Mouse (Mus musculus): ENCODE measurements around the gene Krt222. TPM values are rescaled to one million over a fixed set of nuclear protein-coding genes. Genes with fewer than 3 reads are reported as not detected.

The Krt222 gene
- polyA plus RNA-seq, 1 experiment, result 0.20 TPM

DNA sequence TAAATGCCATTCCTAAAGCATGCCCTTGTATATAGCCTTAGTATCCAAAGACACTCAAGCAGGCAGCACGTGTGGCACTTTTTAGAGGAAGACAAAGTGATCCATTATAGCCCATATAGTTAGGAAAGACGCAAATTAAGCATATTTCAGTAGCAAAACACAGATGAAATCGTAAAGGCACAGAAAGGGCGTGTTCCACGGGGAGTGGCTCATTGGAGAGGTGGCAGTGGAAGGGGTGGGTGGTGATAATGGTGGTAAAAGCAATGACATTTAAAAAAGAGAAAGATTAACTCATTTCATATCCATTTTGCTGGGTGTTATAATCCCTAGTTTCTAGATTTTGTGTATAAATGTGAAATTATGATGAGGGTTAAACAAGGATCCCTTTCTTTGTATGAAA is 17.6 kb downstream of the Krt222 start:
- H3K4me1 ChIP-seq (ENCODE audit: control insufficient read depth, insufficient read depth, insufficient read length, low read length), result no peaks in the 10 kb centered on the region
- H3K4me3 ChIP-seq (ENCODE audit: low read depth, low read length), result no peak overlapping the region
- peaks cover 27% of the 10 kb centered on the region for H3K36me3 ChIP-seq (ENCODE audit: control insufficient read depth, insufficient read depth, low read length)
- 63% methylated on average over 5 of the region's 5 CpGs for WGBS
- H3K27ac ChIP-seq (ENCODE audit: insufficient read depth, low read depth, low read length), result no peak overlapping the region
- no peaks in the 10 kb centered on the region for H3K27me3 ChIP-seq (ENCODE audit: control insufficient read depth, insufficient read depth, low read length)
- TF ChIP-seq CTCF (IDR thresholded peaks at IDR 0.05; ENCODE audit: extremely low read depth, insufficient read length, insufficient replicate concordance, low read depth, low read length) (no peak), POLR2A (IDR thresholded peaks at IDR 0.05; ENCODE audit: low read depth, low read length) (no peak)

DNA sequence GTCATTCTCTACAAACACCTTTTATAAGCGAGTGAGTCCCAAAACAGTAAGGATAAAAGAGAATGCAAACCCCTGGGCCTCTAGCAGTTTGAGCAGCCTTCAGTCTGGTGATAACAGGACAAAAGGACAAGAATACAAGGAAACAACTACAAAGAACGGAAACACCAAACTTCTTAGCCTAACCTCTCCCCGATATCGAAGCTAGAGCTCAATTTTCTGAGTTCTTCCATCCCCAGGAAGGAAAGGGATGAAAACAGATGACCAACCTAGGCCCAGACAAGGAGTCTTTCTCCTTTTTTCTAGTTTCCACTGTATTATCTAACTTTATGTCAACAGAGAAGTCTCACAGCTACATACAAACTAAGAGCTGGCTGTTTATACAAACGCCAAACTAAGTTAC is 20.6 kb downstream of the Krt222 start:
- Histone ChIP-seq H3K4me3 (ENCODE audit: low read depth, low read length) (no peak overlapping the region), H3K27ac (ENCODE audit: insufficient read depth, low read depth, low read length) (no peak overlapping the region), H3K27me3 (ENCODE audit: control insufficient read depth, insufficient read depth, low read length) (no peaks in the 10 kb centered on the region), H3K4me1 (ENCODE audit: control insufficient read depth, insufficient read depth, insufficient read length, low read length) (no peaks in the 10 kb centered on the region), H3K36me3 (ENCODE audit: control insufficient read depth, insufficient read depth, low read length) (peaks cover 42% of the 10 kb centered on the region)
- TF ChIP-seq POLR2A (IDR thresholded peaks at IDR 0.05; ENCODE audit: low read depth, low read length), result no peak
- no peak for TF ChIP-seq CTCF (IDR thresholded peaks at IDR 0.05; ENCODE audit: extremely low read depth, insufficient read length, insufficient replicate concordance, low read depth, low read length)
- 72% methylated on average over 5 of the region's 5 CpGs for WGBS

DNA sequence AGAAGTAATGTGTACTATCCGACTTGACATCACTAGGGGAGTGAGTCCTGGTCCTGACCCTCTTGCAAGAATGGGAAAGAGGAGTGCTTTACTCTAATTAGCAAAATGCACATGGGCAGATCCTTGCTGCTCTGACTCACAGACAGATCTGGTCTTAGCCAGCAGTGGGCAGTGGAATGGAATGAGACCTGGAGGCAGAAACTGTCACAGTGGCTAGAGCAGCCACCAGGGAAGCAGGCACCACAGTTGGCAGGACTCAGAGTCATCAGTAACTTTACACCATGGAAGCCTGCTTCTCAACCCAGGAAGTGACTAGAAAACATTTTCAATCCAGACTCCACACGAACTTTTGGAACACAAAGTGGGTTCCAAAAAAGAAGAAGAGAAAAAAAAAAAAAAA is 22.1 kb downstream of the Krt222 start:
- Histone ChIP-seq H3K27me3 (ENCODE audit: control insufficient read depth, insufficient read depth, low read length) (no peaks in the 10 kb centered on the region), H3K36me3 (ENCODE audit: control insufficient read depth, insufficient read depth, low read length) (peaks cover 50% of the 10 kb centered on the region), H3K27ac (ENCODE audit: insufficient read depth, low read depth, low read length) (no peak overlapping the region), H3K4me3 (ENCODE audit: low read depth, low read length) (no peak overlapping the region), H3K4me1 (ENCODE audit: control insufficient read depth, insufficient read depth, insufficient read length, low read length) (no peaks in the 10 kb centered on the region)
- TF ChIP-seq POLR2A (IDR thresholded peaks at IDR 0.05; ENCODE audit: low read depth, low read length), result no peak
- no peak for TF ChIP-seq CTCF (IDR thresholded peaks at IDR 0.05; ENCODE audit: extremely low read depth, insufficient read length, insufficient replicate concordance, low read depth, low read length)
- WGBS, result 72% methylated on average over 2 of the region's 2 CpGs

DNA sequence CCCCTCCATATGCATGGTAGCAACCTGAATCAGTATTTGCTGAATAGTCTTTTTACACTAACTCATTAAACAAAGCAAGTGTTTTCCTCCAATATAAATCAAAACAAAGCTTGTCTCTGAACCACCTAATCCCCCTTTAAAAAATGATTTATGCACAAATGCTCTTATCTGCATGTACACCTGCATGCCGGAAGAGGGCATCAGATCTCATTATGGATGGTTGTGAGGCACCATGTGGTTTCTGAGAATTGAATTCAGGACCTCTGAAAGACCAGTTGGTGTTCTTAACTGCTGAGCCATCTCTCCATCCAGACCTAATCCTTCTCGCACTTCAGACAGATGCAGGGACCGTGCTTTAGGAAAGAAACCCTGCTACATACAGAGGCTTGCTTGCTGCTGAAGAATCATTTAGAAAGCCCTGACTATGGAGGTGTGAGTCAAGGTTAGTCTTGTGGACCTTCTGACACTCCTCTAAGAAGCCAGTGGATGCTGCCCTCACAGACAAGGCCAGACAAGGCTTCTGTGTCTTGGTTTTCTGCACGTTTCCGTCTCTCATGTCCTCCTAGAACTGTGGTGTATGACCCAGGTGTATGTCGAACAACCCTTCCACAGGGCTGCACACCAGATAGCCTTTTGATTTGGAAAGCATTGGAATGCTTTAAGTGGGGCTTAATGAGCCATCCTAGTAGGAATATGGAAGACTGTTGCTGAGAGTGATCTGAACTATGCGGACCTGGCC is 26.5 kb downstream of the Krt222 start:
- TF ChIP-seq POLR2A (IDR thresholded peaks at IDR 0.05; ENCODE audit: low read depth, low read length) (no peak), CTCF (IDR thresholded peaks at IDR 0.05; ENCODE audit: extremely low read depth, insufficient read length, insufficient replicate concordance, low read depth, low read length) (no peak)
- H3K27me3 ChIP-seq (ENCODE audit: control insufficient read depth, insufficient read depth, low read length), result no peaks in the 10 kb centered on the region

DNA sequence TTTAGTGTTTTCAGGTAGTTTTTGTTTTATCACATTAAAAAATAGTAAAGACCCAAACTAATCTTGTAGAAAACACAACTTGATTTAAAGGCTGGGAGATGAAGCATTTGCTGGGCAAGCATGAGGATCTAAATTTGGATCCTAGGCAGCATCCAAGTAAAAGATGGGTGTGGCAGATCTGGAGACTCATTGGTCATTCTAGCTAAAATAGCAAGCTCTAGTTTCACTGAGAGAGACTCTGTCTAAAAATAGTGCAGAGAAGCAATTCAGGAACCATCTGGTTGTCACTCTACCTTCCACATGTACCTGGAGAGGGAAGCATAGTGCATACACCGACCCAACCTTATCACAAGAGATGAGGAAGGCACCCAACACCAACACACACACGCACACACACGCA is 27.7 kb downstream of the Krt222 start:
- Histone ChIP-seq H3K4me3 (ENCODE audit: low read depth, low read length) (no peak overlapping the region), H3K4me1 (ENCODE audit: control insufficient read depth, insufficient read depth, insufficient read length, low read length) (no peaks in the 10 kb centered on the region), H3K36me3 (ENCODE audit: control insufficient read depth, insufficient read depth, low read length) (peaks cover 70% of the 10 kb centered on the region), H3K27me3 (ENCODE audit: control insufficient read depth, insufficient read depth, low read length) (no peaks in the 10 kb centered on the region), H3K27ac (ENCODE audit: insufficient read depth, low read depth, low read length) (no peak overlapping the region)
- WGBS, result 94% methylated on average over 3 of the region's 3 CpGs
- TF ChIP-seq CTCF (IDR thresholded peaks at IDR 0.05; ENCODE audit: extremely low read depth, insufficient read length, insufficient replicate concordance, low read depth, low read length) (no peak), POLR2A (IDR thresholded peaks at IDR 0.05; ENCODE audit: low read depth, low read length) (no peak)

More for the DNA sequence above, 26.5 kb downstream of the Krt222 start:
- H3K27ac ChIP-seq (ENCODE audit: insufficient read depth, low read depth, low read length), result no peak overlapping the region
- H3K4me3 ChIP-seq (ENCODE audit: low read depth, low read length), result no peak overlapping the region
- peaks cover 67% of the 10 kb centered on the region for H3K36me3 ChIP-seq (ENCODE audit: control insufficient read depth, insufficient read depth, low read length)
- H3K4me1 ChIP-seq (ENCODE audit: control insufficient read depth, insufficient read depth, insufficient read length, low read length), result no peaks in the 10 kb centered on the region
- 95% methylated on average over 7 of the region's 7 CpGs for WGBS

DNA sequence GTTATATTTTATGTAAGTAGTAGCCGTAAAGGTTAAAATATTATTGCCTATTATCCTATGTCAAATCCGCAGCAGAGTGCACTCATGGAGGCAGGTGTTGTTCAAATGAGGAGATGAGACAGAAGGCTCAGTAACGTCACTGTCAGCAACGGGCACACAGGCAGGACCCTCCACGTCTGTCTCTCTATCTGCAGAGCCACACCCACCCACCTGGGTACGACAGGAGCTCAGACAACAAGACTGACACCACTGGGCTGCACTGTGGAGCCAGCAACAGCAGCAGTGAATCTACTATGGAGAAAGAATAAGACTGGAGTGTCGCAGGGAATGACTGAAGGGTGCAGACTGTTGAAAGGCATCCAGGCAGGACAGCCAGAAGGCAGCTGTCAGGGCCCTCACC is 31.2 kb downstream of the Krt222 start:
- Histone ChIP-seq H3K4me3 (ENCODE audit: low read depth, low read length) (no peak overlapping the region), H3K36me3 (ENCODE audit: control insufficient read depth, insufficient read depth, low read length) (peaks cover 63% of the 10 kb centered on the region), H3K27ac (ENCODE audit: insufficient read depth, low read depth, low read length) (no peak overlapping the region), H3K27me3 (ENCODE audit: control insufficient read depth, insufficient read depth, low read length) (no peaks in the 10 kb centered on the region), H3K4me1 (ENCODE audit: control insufficient read depth, insufficient read depth, insufficient read length, low read length) (no peaks in the 10 kb centered on the region)
- WGBS, result 80% methylated on average over 7 of the region's 7 CpGs
- TF ChIP-seq CTCF (IDR thresholded peaks at IDR 0.05; ENCODE audit: extremely low read depth, insufficient read length, insufficient replicate concordance, low read depth, low read length) (no peak), POLR2A (IDR thresholded peaks at IDR 0.05; ENCODE audit: low read depth, low read length) (no peak)

DNA sequence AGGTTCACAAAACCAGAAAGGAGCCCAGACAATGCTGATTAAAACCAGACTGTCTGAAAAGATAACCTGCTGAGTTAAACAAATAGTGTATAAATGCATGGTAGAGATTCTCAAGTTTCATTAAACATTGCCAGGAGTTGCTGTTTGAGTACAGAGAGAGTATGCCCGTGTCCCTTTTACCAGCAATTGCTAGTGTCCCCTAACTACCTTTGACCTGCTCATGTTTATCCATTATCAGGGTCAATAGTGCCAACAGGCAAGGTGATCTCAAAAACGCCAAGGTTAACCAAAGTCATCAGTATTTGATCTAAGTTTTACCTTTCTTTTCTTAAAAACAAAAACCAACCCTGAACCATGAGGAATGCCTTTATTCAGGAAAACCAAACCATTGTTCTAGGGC is 31.9 kb downstream of the Krt222 start:
- 53% methylated on average over 2 of the region's 2 CpGs for WGBS
- Histone ChIP-seq H3K36me3 (ENCODE audit: control insufficient read depth, insufficient read depth, low read length) (peaks cover 57% of the 10 kb centered on the region), H3K4me1 (ENCODE audit: control insufficient read depth, insufficient read depth, insufficient read length, low read length) (no peaks in the 10 kb centered on the region), H3K27ac (ENCODE audit: insufficient read depth, low read depth, low read length) (no peak overlapping the region), H3K4me3 (ENCODE audit: low read depth, low read length) (no peak overlapping the region), H3K27me3 (ENCODE audit: control insufficient read depth, insufficient read depth, low read length) (no peaks in the 10 kb centered on the region)
- TF ChIP-seq POLR2A (IDR thresholded peaks at IDR 0.05; ENCODE audit: low read depth, low read length) (no peak), CTCF (IDR thresholded peaks at IDR 0.05; ENCODE audit: extremely low read depth, insufficient read length, insufficient replicate concordance, low read depth, low read length) (no peak)

Data from small intestine, adult 2 months (tissue).